Mouse (Mus musculus): ENCODE results near the gene Hpse2.

DNA sequence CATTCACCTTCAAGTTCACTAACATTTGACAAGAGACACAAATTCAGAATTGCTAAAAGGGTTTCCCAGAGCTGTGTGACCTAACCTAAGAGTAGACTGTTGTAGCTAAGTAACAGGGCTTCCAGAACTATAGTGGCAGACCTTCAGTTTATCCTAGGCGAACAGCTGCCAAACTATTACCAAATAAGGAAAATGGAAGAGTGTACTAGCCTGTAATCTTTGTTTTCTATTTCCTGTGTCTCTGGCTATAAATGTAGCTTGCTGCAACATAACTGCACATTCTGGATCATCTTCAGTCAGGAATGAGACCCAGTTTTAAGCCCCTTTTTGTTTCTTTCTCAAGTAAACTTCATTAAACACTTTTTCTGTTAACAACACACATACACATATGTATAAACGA lies 324.0 kb downstream of the Hpse2 start:
- TF ChIP-seq CTCF (IDR thresholded peaks at IDR 0.05; ENCODE audit: low read depth) (no peak), EP300 (IDR thresholded peaks at IDR 0.05; ENCODE audit: low read depth) (no peak)

Data from liver, embryonic 14.5 days (tissue).